Mouse (Mus musculus): ENCODE data around the gene Mpped2.
A peak's percentile ranks its signal among the peaks of the same experiment; 100 is the strongest.

Gene Mpped2

DNA sequence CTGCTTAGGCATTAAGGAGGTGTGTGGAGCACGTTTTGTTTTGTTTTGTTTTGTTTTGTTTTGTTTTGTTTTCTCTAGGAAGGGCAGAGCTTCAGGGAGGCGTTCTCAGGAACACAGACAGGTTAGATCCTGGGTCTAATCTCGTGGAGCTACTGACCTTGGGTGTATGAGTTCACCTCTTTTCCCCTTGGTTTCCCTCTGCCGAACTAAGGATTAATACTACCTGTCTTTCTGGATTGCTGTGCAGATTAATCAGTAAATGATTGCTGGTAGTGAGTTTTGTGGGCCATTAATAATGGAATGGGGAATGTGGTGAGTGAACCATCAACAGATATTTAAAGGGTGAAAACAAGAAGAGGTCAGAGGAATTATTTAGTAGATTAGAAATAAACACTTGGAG, 53.8 kb downstream of the Mpped2 start:
- no peak for DNase-seq (ENCODE audit: low spot score)

DNA sequence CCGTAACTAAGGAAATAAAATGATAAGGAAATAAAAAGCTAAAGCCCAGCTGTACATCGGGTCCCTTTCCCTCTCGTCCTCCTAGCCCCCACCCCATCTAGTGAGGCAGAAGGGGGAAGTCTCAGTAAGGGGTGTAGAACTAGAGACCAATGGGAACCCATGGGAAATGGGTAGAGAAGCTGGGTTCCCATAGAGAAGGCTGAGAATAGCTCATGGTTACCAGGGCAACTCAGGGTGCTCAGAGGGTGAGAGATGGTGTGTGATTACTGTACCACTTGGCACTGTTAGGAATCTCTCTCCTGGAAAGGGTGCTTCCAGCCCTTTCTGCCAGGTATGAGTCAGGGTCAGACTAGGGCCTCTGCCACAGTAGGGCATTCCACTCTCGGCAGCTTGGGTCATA, 54.3 kb downstream of the Mpped2 start:
- DNase-seq (ENCODE audit: low spot score), result no peak

DNA sequence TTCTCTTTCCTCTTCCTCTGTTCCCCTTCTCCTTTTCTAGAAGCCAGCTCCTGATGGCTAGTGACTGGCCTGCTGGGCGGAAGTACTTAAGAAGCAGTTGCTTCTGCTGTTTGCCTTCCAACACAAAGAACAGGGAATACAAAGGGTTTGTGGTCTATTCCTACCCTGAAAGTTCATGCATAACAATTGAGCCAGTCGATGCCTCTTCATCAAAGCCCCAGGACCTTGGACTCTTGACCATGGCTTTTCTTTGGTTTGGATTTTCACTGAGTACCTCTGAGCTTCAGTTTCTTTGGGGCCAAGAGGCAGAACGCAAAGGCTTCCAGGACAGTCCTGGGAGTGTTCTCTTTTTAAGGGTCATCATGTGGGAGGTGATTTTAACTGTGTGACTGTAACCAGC, 57.8 kb downstream of the Mpped2 start:
- DNase-seq (ENCODE audit: low spot score), result no peak

DNA sequence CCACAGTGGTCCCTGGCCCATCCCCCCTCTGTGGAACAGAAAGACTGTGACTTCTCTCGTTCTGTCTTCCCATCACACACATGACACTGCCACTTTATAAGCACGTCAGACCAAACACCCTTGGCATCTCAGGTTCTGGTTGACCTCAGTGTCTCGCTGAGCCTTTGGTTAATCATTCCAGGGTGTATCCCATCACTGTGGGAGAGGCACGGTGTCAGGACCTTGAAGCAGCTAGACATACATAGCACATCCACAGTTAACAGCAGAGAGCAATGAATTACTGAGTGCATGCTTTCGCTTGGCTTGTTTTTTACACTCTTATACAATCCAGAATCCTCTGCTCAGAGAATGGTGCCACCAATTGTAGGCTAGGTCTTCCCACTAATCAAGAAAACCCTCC, 60.6 kb downstream of the Mpped2 start:
- DNase-seq (ENCODE audit: low spot score), result no peak

DNA sequence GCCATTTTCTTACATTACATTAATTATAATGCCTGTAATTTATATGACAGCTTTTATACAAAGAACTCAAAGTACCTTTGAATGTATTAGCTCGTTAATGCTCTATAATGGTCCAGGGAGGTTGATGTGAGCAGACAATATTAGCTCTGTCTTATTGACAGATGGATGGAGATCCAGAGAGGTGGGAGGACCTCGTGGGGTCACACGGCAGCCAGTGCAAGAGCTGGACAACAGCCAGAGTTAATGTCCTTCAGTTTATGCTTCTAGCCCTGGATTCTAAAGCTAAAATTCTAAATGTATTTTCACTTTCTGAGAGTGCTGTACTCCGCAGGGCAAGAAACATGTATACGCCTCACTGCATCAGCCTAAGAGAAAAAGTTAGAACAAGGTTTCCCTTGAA, 61.6 kb downstream of the Mpped2 start:
- DNase-seq (ENCODE audit: low spot score), result no peak

DNA sequence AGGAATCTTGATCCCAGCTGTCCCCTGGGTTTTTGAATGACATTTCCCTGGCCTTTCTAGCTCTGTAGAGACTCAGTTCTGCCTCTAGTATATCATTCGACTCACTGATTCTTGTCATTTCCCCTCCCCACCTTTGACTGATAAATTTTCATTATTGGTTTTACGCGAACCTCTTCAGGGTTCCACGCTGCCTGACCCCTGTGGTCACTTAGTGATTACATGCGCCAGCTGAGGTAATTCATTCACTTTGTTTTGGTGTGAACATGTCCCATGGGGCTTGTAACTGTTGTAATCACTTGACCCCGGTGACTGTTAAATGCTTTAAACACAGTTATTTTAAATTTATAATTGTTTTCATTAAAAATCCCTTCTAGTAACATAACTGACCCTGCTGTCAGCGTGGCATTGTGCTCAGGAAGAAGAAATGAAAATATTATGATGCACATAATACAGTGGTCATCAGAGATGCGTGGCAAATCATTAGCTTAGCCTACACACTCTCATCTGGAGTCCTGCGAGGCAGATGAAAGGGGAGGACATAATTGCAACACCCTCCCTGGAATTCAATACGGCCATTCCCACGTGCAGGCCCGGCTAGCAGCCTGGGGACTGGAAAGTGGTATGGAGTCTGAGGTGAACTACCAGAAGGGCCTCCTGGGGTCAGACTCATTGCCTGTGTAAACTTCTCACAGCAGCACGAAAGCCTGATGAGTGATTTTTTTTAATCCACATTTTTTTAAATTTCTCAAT, 63.5 kb downstream of the Mpped2 start:
- DNase-seq (ENCODE audit: low spot score), result peak; percentile 68

DNA sequence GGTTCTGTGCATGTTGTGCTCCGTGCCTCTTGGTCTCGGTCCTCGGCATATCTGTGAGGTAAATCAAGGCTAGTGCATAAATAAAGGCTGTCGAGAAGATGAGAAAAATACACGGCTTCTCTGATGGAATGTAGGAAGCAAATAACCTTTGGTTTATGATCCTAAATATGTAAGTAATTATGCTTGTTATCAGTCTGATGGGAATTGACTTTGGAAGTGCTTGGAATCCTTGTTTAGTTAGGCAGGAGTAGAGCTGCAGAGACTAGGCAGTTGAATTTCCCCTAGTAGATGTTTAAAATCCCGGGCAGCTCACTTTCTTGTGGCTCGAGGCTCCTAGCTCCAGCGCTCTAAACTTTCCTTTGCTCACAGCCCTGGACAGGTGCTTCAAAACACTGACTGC, 69.9 kb downstream of the Mpped2 start:
- no peak for DNase-seq (ENCODE audit: low spot score)

DNA sequence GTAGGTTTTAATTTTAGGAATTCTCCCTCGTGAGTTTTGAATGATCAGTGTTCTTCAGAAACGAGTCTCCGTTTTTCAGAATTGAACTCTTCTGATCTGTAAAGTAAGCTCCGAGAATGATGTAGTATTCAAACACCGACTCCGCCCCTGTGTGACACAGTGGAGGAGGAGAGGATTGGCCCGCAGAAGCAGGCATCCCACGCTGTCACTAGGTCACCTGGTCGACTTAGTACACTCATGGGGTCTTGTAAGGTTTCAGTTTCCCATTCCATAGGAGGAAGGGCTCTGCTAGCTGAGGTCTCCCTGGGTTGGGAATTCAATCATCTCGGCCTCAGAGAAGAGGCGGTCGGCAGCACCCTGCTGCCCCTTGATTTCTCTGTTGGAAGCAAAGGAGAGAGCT, 76.2 kb downstream of the Mpped2 start:
- DNase-seq (ENCODE audit: low spot score), result no peak

DNA sequence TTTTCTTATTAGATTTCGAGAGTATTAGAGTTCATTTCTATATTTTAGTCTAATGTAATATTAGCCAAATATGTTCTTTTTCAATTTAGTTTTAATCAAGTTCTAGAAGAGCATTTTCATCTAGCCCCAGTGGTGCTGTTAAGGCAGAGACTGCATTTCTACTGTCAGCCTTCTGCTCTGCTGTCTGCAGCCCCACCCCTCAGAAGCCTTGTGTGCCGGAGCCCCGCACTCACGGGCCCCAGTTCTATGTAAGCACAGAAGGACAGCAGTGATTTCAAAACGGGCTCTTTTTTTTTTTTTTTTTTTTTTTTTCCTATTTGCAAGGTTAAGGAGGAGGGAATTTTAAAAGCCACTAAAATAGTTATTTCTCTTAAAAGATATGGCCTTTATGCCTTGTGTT, 79.6 kb downstream of the Mpped2 start:
- no peak for DNase-seq (ENCODE audit: low spot score)

DNA sequence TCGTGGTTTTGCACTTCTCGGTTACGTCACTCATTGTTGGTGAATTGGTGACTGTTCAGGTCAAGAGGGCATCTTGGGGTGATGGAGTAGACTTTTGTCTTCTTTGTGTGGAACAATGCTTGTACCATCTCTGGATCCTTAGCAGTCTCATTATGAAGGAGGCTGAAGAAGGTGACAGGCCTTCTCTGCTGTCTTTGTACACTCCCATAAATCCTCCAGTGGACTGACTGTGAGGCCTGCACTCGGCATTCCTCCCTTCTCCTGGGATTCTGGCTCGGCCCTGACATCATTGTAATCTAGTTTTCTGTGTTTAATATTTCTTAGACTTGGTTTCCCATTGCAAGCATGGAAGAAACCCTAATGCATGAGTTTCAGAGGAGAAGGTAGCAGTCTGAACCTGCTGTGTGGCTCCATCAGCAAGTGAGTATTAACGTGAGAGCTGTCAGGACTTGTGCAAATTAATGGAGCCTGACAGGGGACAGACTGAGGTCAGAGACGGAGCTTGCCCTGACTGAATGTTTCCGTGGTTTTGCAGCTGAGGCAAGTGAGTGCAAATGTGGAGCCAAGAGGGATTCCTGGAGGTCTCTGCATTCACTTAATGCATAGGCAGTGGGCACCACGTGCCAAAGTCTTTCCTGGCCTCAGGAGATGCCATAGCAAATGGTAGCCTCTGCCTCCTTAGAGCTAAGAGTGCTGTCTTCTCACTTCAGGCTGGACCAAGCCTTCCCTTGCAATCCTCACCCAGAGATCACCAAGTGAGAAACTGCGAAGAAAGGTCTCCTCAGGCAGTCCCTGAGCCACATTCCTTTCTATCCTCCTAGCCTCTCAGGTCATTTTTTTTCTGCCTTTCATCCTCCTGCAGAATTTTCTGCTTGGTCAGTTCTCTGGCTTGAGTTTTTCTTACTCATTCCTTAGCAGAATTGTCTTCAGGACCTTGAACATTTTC, 81.5 kb downstream of the Mpped2 start:
- no peak for DNase-seq (ENCODE audit: low spot score)

DNA sequence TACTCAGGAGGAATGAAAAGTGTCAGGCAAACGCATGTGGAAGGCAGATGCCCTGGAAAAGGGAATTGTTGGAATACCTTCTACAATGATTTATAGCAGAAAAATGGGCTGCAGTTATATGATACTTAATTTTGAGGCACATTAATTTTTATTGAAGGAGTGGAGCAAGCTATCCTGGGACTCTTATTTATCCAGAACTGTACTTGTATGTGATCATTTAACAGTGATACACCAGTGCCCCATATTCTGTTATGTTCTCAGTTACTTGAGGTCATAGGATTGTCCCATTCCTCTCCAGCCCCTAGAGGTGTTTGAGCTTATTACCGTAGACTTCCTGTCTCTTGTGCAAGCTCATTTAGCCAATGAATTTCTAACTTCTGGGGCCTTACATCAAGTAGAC, 82.9 kb downstream of the Mpped2 start:
- DNase-seq (ENCODE audit: low spot score), result no peak

DNA sequence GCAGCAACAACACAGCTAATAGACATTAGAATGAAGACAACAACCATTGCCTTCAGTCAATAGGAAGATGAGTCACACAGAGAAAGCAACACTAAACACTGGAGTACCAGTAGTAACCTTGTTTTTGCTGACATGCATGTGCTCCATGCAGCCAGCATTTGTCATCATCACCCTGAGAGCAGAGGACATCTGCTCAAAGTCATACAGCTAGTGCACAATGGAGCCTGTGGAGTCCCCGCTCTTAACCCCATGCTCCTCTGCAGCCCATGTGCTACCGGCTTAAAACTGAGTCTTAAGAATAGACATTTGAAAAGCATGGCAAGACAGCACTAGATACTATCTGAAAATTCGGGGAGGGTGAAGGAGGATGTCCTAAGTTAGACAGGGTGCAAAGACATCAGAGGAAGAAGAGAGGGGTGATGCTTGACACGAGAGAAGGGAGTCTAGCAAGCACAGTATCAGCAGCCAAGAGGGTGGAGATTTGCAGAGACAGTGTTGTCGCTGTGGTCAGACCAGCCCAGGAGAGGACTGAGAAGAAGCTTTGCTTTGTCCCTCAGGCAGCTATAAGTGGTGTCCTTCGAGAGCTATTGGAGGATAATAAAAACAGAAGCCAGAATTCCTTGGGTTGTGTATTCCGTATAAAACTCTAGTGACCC, 85.9 kb downstream of the Mpped2 start:
- DNase-seq (ENCODE audit: low spot score), result no peak

DNA sequence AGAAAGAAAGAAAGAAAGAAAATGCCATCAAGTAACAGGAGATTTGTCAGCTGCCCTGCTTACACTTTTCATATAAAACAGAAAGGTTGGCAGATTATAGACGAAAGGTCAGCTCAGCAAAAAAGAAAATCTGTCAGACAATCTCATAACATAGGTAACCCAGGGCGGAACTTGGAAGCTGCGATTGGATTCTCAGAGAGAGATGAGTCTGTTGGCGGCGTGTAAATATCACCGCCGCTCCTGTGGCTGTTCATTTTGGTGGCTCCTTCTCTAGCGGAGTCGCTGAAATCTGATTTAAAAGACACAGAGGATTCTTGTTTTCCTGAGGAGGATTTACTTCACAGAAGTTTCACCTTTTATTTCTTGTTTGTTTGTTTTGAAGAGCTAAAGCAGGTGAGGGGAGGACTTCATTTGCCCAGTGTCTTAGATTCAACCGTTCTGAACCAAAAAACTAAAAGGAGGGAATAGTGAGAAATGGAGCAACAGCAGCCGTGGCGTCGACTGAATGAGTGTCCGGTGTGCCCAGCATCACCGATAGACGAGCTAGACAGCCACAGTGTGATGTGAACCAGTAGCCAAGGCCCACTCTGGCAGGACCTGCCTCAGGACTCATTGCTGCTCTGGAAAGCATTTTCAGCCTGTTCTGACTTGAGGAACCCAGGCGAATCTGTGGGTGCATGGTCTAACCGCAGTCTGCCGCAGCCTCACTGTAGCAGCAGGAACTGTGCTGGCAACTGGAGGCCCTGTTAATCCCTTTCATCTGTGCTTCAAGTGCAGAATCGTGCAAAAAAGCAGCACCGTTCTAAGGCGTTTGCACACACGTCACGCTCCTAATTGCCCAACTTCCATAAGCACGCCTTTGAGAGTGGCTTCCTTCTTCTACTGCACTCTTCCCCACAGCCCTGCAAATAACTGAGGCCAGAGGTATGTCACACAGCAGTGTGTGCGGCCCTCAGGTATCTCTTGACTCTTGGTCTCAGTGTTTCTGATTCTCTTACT, 88.4 kb downstream of the Mpped2 start:
- DNase-seq (ENCODE audit: low spot score), result no peak

DNA sequence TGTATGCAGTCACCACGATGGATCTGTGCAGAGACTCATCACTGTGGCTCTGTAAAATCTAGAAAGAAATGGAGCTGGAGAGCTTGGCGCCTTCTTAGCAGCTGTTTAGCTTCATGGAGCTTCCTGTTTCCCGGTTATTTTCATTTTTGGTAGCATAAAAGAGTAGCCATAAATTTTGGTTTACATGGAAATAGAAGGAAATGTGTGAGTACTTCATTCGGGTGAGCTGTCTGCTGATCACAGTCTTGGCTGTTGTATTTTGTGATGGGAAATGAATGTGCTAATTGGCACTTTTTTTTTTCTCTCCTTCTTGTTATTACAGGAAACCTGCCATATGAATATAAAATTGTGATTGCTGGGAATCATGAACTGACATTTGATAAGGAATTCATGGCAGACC, 90.2 kb downstream of the Mpped2 start:
- DNase-seq (ENCODE audit: low spot score), result no peak

DNA sequence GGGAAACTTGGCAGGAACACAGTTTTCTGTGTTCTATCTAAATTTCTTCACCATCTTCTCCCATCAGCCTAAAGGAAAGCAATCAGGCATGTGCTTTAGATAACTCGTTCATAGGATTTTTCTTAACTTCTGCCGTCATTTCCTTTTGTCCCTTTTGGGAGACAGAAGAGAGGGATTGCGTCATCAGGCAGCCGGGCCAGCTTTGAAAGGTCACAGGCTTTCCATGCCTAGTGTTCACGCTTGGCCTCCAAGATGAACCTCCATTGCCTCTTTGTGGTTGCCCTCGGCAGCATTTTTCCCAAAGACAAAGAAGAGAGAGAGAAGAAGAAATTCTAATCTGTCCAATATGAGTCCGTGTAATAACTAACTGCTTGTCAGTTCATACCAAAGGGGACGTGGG, 95.0 kb downstream of the Mpped2 start:
- peak; percentile 58 for DNase-seq (ENCODE audit: low spot score)

DNA sequence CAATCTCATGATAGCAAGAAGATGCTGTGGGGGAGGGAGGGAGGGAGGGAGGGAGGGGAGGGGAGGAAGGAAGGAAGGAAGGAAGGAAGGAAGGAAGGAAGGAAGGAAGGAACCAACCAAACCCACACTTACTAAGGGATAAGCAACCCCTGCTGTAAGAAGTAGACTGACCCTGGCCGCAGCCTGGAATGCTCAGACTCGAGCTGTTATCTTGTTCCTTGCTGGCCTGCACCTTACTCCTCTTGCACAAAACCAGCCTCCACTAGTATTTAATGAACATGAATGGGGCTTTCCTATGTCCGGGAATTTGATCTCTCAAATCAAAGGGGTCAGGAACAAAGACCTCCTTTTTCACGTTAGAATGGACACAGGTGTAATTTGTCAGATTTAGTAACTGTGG, 95.5 kb downstream of the Mpped2 start:
- no peak for DNase-seq (ENCODE audit: low spot score)

DNA sequence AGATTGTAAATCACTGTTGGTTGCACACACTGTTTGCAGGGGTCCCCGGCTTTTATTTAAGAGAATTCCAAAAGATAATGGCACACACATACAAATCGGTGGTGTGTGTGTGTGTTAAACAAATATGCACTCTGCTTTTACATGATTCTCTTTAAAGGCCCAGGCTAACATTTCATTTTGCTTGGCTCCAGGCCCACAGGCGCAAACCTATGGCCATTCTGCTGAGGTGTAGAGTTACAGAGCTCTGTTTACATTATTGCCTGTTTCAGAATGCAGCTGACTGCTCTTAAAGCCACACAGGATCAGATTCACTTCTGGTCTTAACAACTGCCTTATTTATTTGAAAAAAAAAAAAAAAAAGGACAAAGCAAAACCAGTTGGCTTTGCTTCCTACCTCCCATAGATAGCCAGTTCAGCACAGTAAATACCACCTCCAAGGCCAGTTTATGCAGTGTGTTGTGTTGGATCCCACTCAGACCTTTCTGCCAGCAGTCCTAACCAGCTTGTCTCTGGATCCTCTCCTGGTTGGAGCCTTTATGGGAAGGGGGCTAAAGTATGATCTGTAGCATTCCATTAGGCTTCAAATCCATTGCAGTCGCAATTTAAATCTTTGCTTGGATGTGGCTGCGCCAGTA, 96.7 kb downstream of the Mpped2 start:
- peak; percentile 64 for DNase-seq (ENCODE audit: low spot score)

DNA sequence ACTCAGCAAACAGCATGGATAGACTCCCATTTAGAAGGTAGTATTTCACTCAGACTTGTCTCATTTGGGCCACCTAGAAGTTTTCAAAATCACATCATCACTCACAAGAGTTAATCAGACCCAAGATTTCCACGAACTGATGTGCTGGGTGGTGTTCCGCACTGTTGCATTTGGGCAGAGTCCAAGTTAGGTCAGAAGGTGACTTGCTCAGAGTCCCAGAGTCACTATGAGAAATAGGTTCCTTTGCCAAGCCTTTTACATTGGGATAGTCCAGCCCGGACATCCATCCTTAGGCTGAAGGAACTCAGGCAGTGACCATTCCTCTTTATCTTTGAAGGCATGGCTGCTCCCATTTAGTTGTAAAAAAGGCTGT, 97.2 kb downstream of the Mpped2 start:
- DNase-seq (ENCODE audit: low spot score), result no peak

DNA sequence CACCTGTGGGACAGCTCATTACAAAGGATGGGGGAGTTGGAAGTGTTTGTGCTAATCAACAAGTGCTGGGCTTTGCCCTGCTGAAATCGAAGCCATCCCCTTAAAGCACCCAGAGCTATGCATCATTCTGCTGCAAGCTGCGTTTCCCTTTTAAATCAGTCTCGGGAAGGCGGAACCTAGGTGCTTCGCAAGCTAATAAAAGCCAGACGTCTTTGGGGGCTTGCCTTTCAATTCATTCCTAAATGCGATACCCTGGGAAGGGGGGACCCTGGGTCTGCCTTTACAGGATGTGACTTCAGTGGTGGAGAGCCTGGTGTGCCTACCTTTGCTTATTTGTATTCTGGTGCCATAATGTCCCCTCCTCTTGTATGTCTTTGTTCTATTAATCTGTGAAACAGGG, 103.2 kb downstream of the Mpped2 start:
- DNase-seq (ENCODE audit: low spot score), result peak; percentile 78

DNA sequence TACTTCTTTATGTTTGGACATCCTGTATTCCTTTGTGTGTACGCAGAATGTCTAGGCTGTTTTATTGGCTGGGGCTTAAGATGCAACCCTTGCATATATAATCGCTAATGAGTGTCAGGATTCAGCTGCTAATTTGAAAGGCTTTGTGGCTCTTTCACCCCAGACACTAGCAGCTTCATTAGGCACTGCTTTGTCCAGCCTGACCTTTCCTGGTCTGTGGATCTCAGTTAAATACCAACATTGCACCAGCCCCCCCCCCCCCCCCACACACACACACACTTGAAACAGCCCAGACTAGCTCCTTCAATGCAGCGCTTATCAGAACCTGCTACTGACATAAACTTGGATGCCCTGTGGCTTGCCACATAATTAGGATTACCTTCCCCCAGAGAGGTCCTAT, 104.8 kb downstream of the Mpped2 start:
- peak; percentile 63 for DNase-seq (ENCODE audit: low spot score)

DNA sequence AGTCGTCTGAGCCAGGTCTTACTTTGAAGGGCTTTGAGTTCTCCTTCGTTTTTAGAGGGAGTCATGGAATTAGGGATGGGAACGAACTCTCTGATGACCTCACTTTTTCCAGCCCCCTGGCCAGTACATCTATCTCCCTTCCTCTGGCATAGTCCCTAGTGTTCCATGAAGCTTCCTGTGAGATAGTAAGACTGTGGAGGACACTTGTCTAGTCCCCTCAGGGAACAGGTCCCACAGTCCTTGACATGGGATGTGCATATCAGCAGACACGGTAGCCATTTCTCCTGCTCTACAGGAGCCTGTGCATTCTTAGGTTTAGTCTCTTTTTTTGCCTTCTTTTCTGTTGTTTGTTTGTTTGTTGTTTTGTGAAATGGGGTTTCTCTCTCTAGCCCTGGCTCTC, 105.8 kb downstream of the Mpped2 start:
- no peak for DNase-seq (ENCODE audit: low spot score)

Data from embryo, embryonic 10.5 days (tissue).